Mouse (Mus musculus) megakaryocyte, embryonic 14.5 days (primary cell): ENCODE results near the gene Ltk.

Source experiments
- FLI1 ChIP-seq: IDR thresholded peaks from 2 replicates; pipeline ENCODE4 v1.6.1; 2012; ENCODE audit warnings: low read length, inconsistent platforms, mixed read lengths
- GATA1 ChIP-seq: IDR thresholded peaks from 3 replicates; pipeline ENCODE4 v1.6.1; 2012; ENCODE audit warnings: mixed read lengths, low read length, inconsistent platforms, borderline replicate concordance

DNA sequence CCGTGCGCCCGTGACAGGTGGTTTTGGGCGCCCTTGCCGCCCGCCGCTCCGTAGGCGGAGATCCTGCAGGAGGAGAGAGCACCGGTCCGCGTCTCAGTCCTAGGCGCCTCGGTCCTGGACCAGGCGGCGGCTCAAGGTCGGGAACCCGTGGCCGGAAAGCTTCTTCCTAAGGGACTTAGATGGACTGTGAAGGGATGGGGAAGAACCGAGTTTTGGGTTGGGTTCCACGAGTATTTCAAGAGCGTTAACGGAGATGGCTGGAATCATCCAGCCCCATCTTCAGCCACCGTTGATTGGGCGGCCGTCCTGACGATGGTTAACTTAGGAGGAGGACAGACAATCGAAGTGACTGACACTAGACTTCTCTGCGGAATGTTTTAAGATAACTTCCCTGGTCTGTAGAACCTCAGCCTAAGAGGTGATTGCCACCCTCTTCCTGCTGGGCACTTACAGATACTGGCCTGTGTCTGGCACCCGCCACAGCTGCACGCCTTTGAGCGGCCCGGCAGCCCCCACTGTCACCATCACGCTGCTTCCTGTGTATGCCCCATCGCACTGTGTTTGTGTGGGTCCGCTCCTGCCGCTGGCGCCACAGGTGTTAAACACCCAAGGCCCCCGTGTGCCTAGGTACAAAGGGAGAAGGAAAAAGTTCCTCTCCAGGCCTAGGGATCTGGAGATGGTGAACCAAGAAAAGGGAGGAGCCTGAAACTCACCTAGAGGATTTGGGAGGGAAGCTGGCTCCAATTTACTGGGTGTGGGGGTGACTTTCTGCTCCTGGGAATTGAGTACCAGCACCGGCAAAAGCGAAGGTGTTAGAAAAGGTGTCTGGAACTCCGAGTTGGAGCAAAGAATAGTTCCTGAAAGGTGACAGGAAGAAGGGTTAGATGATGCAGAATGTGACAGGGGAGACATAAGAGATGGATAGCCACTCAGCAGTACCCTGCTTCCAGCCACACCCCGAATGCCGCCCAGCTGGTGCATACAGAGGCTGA is 1.1 kb downstream of the Ltk start:
- TF ChIP-seq GATA1: no peak
- no peak for TF ChIP-seq FLI1
